Mouse (Mus musculus) bone marrow macrophage, adult 2 months (primary cell): ENCODE measurements around the gene Lim2.

ENCODE experiments used
- CTCF ChIP-seq: IDR thresholded peaks from 2 replicates; pipeline ENCODE4 v1.5.1; 2012; ENCODE audit warnings: low read depth, mild to moderate bottlenecking, low read length, moderate library complexity
- POLR2A ChIP-seq: IDR thresholded peaks from 2 replicates; pipeline ENCODE4 v1.6.1; 2012; ENCODE audit warnings: mild to moderate bottlenecking, low read depth, low read length, borderline replicate concordance

GRCm38 (mm10) chr7:43432891-43433290 is 5.4 kb downstream of the Lim2 start:
- TF ChIP-seq CTCF (no peak), POLR2A (no peak)
